ENCODE assay signal across 8 mouse cellular contexts in the genomic region with DNA sequence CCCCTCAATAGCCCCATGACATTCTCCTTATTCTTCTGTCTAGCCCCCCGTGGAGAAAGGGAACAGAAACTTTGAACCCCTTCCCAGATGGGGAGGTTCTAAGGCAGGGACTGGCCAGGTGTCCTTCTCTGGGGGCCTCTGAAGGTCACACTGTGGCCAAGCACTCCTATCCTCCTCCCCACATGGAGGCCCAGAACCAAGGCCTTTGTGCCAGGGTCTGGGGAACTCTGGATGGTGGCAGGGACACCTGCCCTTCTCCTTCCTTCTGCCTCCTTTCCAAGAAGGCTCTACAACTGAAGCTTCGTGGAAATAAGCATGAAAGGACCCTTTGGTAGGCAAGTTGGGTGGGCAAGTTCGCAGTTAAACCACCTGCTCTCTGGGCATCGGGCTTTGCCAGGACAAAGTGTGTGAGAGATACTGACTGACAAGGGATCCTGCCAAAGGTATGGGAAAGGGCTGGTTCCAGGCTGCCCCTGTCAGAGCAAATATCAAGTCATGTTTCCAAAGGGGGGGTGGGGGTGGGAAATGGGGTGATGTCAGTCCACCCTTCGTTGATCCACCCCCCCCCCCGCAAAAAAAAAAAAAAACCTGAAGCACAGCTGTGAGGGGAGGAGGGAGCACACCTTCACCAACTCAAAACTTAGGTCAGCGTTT. TPM values are rescaled to one million over a fixed set of nuclear protein-coding genes. Genes with fewer than 3 reads are reported as not detected.
DNase-seq lines count a peak whose midpoint lies in the region; ATAC-seq and TF ChIP-seq lines count a peak whose summit lies in the region.

No protein-coding gene starts in this region.

- peak overlapping the region; percentile 95 for H3K4me2 ChIP-seq in heart, embryonic 16.5 days (ENCODE audit: low read depth, low read length)
- peak overlapping the region; percentile 67 for H3K4me2 ChIP-seq in limb, embryonic 14.5 days (replicated peaks; ENCODE audit: low read depth, low read length, severe bottlenecking)
- peak overlapping the region; percentile 78 for H3K4me2 ChIP-seq in stomach, embryonic 15.5 days

- peak overlapping the region; percentile 79 for H3K9ac ChIP-seq in heart, embryonic 16.5 days (ENCODE audit: low read length)
- H3K9ac ChIP-seq in limb, embryonic 14.5 days (ENCODE audit: low read depth, low read length, severe bottlenecking) = peak overlapping the region; percentile 88
- H3K9ac ChIP-seq in stomach, embryonic 15.5 days = peak overlapping the region; percentile 93; the same call in 1 of the 2 replicates

- DNase-seq in cerebellum, adult 8-10 months = peak; percentile 29
- no peak for DNase-seq in cerebellum, adult 11 months
- DNase-seq in G1E (ENCODE audit: low spot score) = no peak
- no peak for DNase-seq in limb, embryonic 14.5 days (ENCODE audit: low spot score)
- DNase-seq in gastrocnemius, postnatal 25 days = no peak
- no peak for DNase-seq in urinary bladder, postnatal 10 days (ENCODE audit: low spot score)

- peaks cover 66% of the 10 kb centered on the region for H3K4me1 ChIP-seq in G1E (ENCODE audit: insufficient read depth, low read depth, low read length)
- peaks cover 60% of the 10 kb centered on the region for H3K4me1 ChIP-seq in heart, embryonic 16.5 days (ENCODE audit: control insufficient read depth, insufficient read depth, low read length)
- H3K4me1 ChIP-seq in limb, embryonic 14.5 days (ENCODE audit: control insufficient read depth, insufficient read depth, low read length) = peaks cover 49% of the 10 kb centered on the region
- peaks cover 51% of the 10 kb centered on the region for H3K4me1 ChIP-seq in stomach, embryonic 15.5 days

- no peak for TF ChIP-seq POLR2A in limb, embryonic 14.5 days (IDR thresholded peaks at IDR 0.05; ENCODE audit: borderline replicate concordance, extremely low read depth, insufficient read depth, insufficient read length)

- no peak for ATAC-seq in G1E (ENCODE audit: extremely low read depth, insufficient number of reproducible peaks, low FRiP score, poor library complexity, severe bottlenecking)
- ATAC-seq in heart, embryonic 16.5 days (replicated peaks; ENCODE audit: extremely low read depth, insufficient read depth, low FRiP score) = no peak
- ATAC-seq in limb, embryonic 14.5 days (ENCODE audit: low FRiP score, low read depth) = no peak
- no peak for ATAC-seq in stomach, embryonic 15.5 days (ENCODE audit: insufficient read depth, low FRiP score, low read depth)

- 10% methylated on average over 7 of the region's 7 CpGs for WGBS in heart, embryonic 16.5 days
- 15% methylated on average over 7 of the region's 7 CpGs for WGBS in limb, embryonic 14.5 days
- 14% methylated on average over 7 of the region's 7 CpGs for WGBS in stomach, embryonic 15.5 days

- peak overlapping the region; percentile 87 for H3K27ac ChIP-seq in heart, embryonic 16.5 days (ENCODE audit: low read length)
- H3K27ac ChIP-seq in limb, embryonic 14.5 days (replicated peaks; ENCODE audit: low read depth, low read length) = peak overlapping the region; percentile 92; the same call in 1 of the 2 replicates
- H3K27ac ChIP-seq in stomach, embryonic 15.5 days = peak overlapping the region; percentile 97

- no peaks in the 10 kb centered on the region for H3K27me3 ChIP-seq in G1E (ENCODE audit: insufficient read depth, low read length)
- no peaks in the 10 kb centered on the region for H3K27me3 ChIP-seq in heart, embryonic 16.5 days (ENCODE audit: control insufficient read depth, insufficient read depth, low read length)
- H3K27me3 ChIP-seq in limb, embryonic 14.5 days (ENCODE audit: control insufficient read depth, insufficient read depth, low read length) = no peaks in the 10 kb centered on the region
- H3K27me3 ChIP-seq in stomach, embryonic 15.5 days (replicated peaks) = no peaks in the 10 kb centered on the region

- H3K36me3 ChIP-seq in G1E (replicated peaks) = peaks cover 61% of the 10 kb centered on the region
- peaks cover 13% of the 10 kb centered on the region for H3K36me3 ChIP-seq in heart, embryonic 16.5 days (ENCODE audit: control insufficient read depth, insufficient read depth)
- peaks cover 27% of the 10 kb centered on the region for H3K36me3 ChIP-seq in limb, embryonic 14.5 days (ENCODE audit: control insufficient read depth, insufficient read depth, low read length)
- H3K36me3 ChIP-seq in stomach, embryonic 15.5 days = peaks cover 9% of the 10 kb centered on the region

- TF ChIP-seq CTCF in G1E (IDR thresholded peaks at IDR 0.05; ENCODE audit: low read depth, low read length) = no peak

- no peaks in the 10 kb centered on the region for H3K9me3 ChIP-seq in G1E (replicated peaks)
- H3K9me3 ChIP-seq in heart, embryonic 16.5 days (replicated peaks; ENCODE audit: control insufficient read depth, low read length) = no peaks in the 10 kb centered on the region
- H3K9me3 ChIP-seq in limb, embryonic 14.5 days (ENCODE audit: control insufficient read depth, low read length) = no peaks in the 10 kb centered on the region
- no peaks in the 10 kb centered on the region for H3K9me3 ChIP-seq in stomach, embryonic 15.5 days

- peak overlapping the region; percentile 95 for H3K4me3 ChIP-seq in G1E (ENCODE audit: low read depth, low read length)
- H3K4me3 ChIP-seq in heart, embryonic 16.5 days (ENCODE audit: low read length) = peak overlapping the region; percentile 96
- H3K4me3 ChIP-seq in limb, embryonic 14.5 days (replicated peaks; ENCODE audit: low read length) = peak overlapping the region; percentile 93
- peak overlapping the region; percentile 84 for H3K4me3 ChIP-seq in stomach, embryonic 15.5 days (replicated peaks)

RNA-seq across cellular contexts. Expression of a gene that starts 2.5 kb away (rescaled TPM):
- total RNA-seq in G1E (2014; fragmentation: Nextera tagmentation) (106 and 145 TPM in 2 replicates), G1E (2017) (94.1 and 120 TPM in 2 replicates)
- polyA plus RNA-seq in G1E (2012) = 51.6 and 56.0 TPM in 2 replicates
- polyA plus RNA-seq in heart, embryonic 16.5 days (2015; fragmentation: Nextera tagmentation; extraction: Ambion mirVana) = 6.4 TPM in 2 replicates
- polyA plus RNA-seq in limb, embryonic 14.5 days (2012; rRNA removed) = 306 and 353 TPM in 2 replicates
- polyA plus RNA-seq in limb, embryonic 14.5 days (2014; fragmentation: Nextera tagmentation; extraction: Ambion mirVana) = 5.3 and 6.0 TPM in 2 replicates
- 4.9 and 5.7 TPM in 2 replicates for polyA plus RNA-seq in stomach, embryonic 15.5 days (2015; fragmentation: Nextera tagmentation; extraction: Ambion mirVana)
- 100 to 1,000 TPM; 135 to 170 TPM for total RNA-seq in gastrocnemius, postnatal 25 days (2021)
